Mouse (Mus musculus) spleen, adult 2 months (tissue): Measurements from ENCODE around the gene Cntln.

Experiments
- CTCF ChIP-seq: fragments of 200-500 bp; IDR thresholded peaks from 2 replicates; pipeline ENCODE4 v1.5.1; 2011; ENCODE audit warnings: mild to moderate bottlenecking, inconsistent platforms; ENCODE audit not compliant: insufficient read depth, insufficient read length, insufficient replicate concordance; ENCODE audit errors: extremely low read depth
- POLR2A ChIP-seq: fragments of 200-500 bp; IDR thresholded peaks from 2 replicates; pipeline ENCODE4 v1.6.1; 2011; ENCODE audit warnings: low read depth, low read length, inconsistent platforms

DNA sequence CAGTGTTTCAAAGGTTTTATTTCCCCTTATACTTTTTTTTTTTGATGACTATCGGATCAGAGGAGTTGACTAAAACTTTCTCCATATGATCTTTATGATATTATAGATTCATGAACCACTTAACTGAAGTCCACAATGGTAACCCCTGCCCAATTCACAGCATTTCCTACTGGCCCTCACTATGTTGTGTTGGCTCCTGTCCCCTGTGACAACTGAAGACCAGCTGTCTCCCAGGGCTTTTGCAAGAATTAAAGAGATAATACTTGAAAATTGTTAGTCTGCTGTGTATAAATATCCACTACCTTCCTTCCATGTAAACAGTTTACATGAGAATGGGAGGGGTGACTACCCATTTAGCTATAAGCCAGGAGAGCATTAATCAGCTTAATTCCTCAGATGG, 270.3 kb downstream of the Cntln start:
- TF ChIP-seq CTCF (no peak), POLR2A (no peak)
